Mouse (Mus musculus): ENCODE measurements around the gene Casp3. TPM values are rescaled to one million over a fixed set of nuclear protein-coding genes. Genes with fewer than 3 reads are reported as not detected.

The Casp3 gene
- total RNA-seq, 2 experiments from 2014 or later = 13.7 to 14.8 TPM

- DNase-seq (ENCODE audit: low spot score in 2 of 2) = peak; percentile 66 to 77
Observed at GRCm38 (mm10) chr8:46671496-46671895, 54.4 kb downstream of the Casp3 start.

DNA sequence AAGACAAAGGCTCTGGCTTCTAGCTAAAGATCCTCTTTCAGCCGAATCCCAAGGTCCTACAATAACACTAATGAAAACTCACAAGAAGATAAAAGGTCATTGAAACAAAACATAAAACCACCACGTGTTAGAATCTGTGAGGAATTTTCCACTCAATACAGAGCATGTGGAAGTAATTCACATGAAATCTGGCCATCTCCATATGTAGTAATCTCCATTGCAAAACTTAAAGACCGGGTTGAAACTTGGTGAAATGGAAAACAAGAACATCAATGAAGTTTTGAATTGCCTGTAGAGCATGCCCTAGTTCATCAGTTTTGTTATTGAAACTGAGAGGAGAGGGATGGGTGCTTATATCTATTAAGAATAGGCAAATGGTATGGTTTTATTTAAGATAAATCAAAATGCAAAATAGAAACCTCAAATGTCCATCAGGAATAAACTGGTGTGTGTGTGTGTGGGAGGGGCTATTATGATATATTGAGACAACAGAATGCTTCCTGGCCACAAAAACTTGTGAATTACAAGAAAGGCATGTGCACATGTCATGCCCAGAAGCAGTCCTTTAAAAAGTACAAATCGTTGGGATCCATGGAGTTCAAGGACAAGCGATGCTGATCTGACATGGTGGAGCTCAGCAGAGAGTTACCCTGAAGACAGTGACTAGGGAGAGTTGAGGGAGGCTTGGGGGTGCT, 63.7 kb downstream of the Casp3 start:
- DNase-seq (ENCODE audit: low spot score in 2 of 2) = no peak

DNA sequence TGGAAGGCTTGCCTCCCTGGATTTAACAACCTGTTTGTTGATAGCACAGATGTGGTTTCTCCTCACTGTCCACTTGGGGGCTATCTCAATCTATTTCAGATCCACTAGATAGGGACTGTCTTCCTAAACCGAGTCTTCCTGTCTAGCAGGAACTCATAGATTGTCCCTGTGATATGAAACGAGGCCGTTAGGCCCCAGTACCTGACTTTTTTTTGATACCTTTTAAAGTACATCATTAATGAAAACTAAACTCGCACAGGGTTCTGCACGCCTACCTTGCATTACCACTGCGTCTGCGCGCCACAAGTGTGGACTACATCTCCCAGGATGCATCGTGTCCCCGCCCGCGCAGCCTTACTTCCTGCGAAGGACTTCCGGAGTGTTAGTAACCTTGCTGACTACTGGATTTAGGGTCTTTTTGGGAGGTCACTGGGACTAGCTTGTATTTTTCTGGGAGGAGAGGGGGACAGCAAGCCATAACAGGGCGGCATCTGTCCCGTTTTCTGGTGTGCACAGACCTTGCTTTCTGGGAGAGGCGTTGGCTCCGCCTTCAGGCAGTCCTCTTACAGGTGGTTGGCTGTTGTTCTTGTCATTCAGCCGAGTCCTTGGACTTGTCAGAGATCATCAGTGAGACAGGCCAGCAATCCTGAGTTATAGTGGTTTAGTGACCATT, 69.7 kb downstream of the Casp3 start:
- DNase-seq (ENCODE audit: low spot score in 2 of 2) = peak; percentile 83

Other genes with a start within 250 kb of the Casp3 start
- 100 to 1,000 TPM; 403 to 767 TPM for gene Acsl1, start 146.3 kb upstream of the Casp3 start, total RNA-seq (2021)
- gene Cenpu, start 65.3 kb upstream of the Casp3 start, total RNA-seq (2021) = 1 to 10 TPM; 1.1 to 2.0 TPM
- gene Primpol, start 79 bp upstream of the Casp3 start, total RNA-seq (2021) = 10 to 100 TPM in 1 of 2 experiments, 1 to 10 TPM in 1; 8.6 to 12.0 TPM
- 10 to 100 TPM; 46.8 to 54.1 TPM for gene Irf2, start 122.4 kb downstream of the Casp3 start, total RNA-seq (2021)

Data from adrenal gland, adult 18-20 months (tissue).